Mouse (Mus musculus) ES-Bruce4 (cell line): ENCODE results near the gene Tex48.

Experiments
- CTCF ChIP-seq: IDR thresholded peaks from one replicate; pipeline ENCODE4 v1.8.1; 2011; ENCODE audit warnings: low read depth, low read length
- EP300 ChIP-seq: IDR thresholded peaks from 2 replicates; pipeline ENCODE4 v1.6.1; 2011; ENCODE audit warnings: low read depth, low read length; ENCODE audit not compliant: insufficient read depth
- POLR2A ChIP-seq: IDR thresholded peaks from one replicate; pipeline ENCODE4 v1.8.1; 2011; ENCODE audit warnings: low read length; ENCODE audit not compliant: insufficient read depth

DNA sequence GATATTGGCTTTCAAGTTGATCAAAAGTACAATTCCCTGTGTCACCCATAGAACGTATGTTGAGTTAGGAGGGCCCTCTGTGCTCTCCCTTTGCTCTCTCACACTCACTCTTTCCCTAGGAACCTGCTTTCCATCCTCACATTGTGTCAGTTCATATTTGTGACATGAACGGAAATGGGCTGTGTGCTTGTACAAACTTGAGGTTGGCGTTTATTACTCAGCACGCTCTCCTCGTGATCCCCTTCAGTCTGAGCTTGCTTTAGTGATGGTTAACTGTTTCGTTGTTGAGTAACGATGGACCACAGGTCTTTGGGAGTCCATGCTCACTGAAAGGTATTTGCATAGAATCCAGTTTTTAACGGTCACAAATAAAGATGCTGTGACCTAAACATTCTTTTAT lies 4.9 kb upstream of the Tex48 start:
- TF ChIP-seq POLR2A: no peak
- TF ChIP-seq CTCF: no peak
- TF ChIP-seq EP300: no peak
